Mouse (Mus musculus): ENCODE measurements at regions not wholly inside any gene's neighbourhood (a gene's known extent, or its start where the extent isn't known, plus 50 kb on each side); places are given as distances from the start of the nearest gene placed in this dataset.

DNA sequence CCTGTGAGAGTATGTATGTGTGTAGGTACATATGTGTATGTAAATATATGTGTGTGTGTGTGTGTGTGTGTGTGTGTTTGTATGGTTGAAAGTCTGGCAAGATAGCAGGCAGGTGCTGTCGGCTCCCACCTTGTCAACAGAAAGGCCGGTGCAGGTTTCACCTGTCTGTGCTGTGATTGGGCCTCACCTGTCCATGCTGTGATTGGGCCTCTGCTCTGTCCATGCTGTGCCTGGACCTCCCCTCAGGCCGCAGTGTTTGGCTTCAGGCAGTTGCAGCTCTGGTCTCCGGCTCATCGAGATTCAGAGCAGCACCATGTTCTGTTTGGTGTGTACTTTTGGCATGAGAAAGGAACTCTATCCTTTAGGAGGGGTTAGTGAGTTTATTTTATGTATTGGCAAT is 170.0 kb upstream of the A230072I06Rik start:
- H3K4me3 ChIP-seq: no peak overlapping the region
- no peak for TF ChIP-seq SRF (IDR thresholded peaks at IDR 0.05; ENCODE audit: control insufficient read depth, insufficient read length, low read depth)
- TF ChIP-seq MYOG (IDR thresholded peaks at IDR 0.05; ENCODE audit: control insufficient read depth in 1 of 3, insufficient read depth in 1 of 3, insufficient read length in 2 of 3, low read depth in 2 of 3): no peak
- TF ChIP-seq E2F4 (IDR thresholded peaks at IDR 0.05; ENCODE audit: insufficient read depth): no peak
- no peak for TF ChIP-seq MAX (IDR thresholded peaks at IDR 0.05; ENCODE audit: low read depth)
- TF ChIP-seq MYOD1 (IDR thresholded peaks at IDR 0.05; ENCODE audit: control insufficient read depth in 1 of 3, insufficient read length in 2 of 3, low read depth in 2 of 3): no peak
- no peak for TF ChIP-seq USF1 (IDR thresholded peaks at IDR 0.05; ENCODE audit: low read depth)
- no peak for TF ChIP-seq TCF12 (IDR thresholded peaks at IDR 0.05; ENCODE audit: insufficient read depth, poor library complexity, severe bottlenecking)
- TF ChIP-seq REST (IDR thresholded peaks at IDR 0.05; ENCODE audit: insufficient read depth, insufficient read length): no peak
- TF ChIP-seq CEBPB (IDR thresholded peaks at IDR 0.05; ENCODE audit: insufficient read depth, poor library complexity, severe bottlenecking): no peak
- no peak for TF ChIP-seq TCF3 (IDR thresholded peaks at IDR 0.05; ENCODE audit: insufficient read length, low read depth)
- TF ChIP-seq POLR2A (IDR thresholded peaks at IDR 0.05; ENCODE audit: insufficient read length, low read depth): no peak
- H3ac ChIP-seq (ENCODE audit: control insufficient read depth, insufficient read length): no peak overlapping the region
- no peaks in the 10 kb centered on the region for H3K79me2 ChIP-seq (ENCODE audit: control insufficient read depth, insufficient read depth)
- no peaks in the 10 kb centered on the region for H3K36me3 ChIP-seq (ENCODE audit: control insufficient read depth, insufficient read depth)
- peaks cover 5% of the 10 kb centered on the region for H3K27me3 ChIP-seq (ENCODE audit: control insufficient read depth, insufficient read depth, insufficient read length)
- H3K4me2 ChIP-seq (ENCODE audit: low read depth): no peak overlapping the region

DNA sequence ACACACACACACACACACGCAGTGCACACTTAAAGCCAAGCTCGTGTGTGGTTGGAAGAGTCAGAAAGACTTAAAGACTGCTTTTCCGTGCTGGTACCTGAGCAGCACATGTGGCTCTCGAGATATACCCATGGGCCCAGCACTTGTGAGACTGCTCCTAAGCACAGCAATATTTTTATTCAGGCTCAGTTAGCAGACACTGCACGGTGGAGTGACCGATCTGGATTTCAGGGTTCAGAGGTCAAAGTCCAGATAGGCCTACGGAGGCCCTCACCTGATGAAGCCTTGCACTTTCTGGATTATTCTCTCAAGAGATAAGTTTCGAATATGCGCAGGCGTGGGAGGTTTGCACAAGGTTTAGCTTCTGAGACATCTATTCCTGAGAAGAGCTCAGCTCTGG is 167.0 kb upstream of the A230072I06Rik start:
- TF ChIP-seq E2F4 (IDR thresholded peaks at IDR 0.05; ENCODE audit: insufficient read depth) (no peak), REST (IDR thresholded peaks at IDR 0.05; ENCODE audit: insufficient read depth, insufficient read length) (no peak), MYOD1 (IDR thresholded peaks at IDR 0.05; ENCODE audit: control insufficient read depth in 1 of 3, insufficient read length in 2 of 3, low read depth in 2 of 3) (no peak), TCF3 (IDR thresholded peaks at IDR 0.05; ENCODE audit: insufficient read length, low read depth) (no peak), TCF12 (IDR thresholded peaks at IDR 0.05; ENCODE audit: insufficient read depth, poor library complexity, severe bottlenecking) (no peak), MYOG (IDR thresholded peaks at IDR 0.05; ENCODE audit: control insufficient read depth in 1 of 3, insufficient read depth in 1 of 3, insufficient read length in 2 of 3, low read depth in 2 of 3) (no peak), CEBPB (IDR thresholded peaks at IDR 0.05; ENCODE audit: insufficient read depth, poor library complexity, severe bottlenecking) (no peak), MAX (IDR thresholded peaks at IDR 0.05; ENCODE audit: low read depth) (no peak), USF1 (IDR thresholded peaks at IDR 0.05; ENCODE audit: low read depth) (no peak), SRF (IDR thresholded peaks at IDR 0.05; ENCODE audit: control insufficient read depth, insufficient read length, low read depth) (no peak), POLR2AphosphoS2 (IDR thresholded peaks at IDR 0.05; ENCODE audit: insufficient read length, low read depth) (no peak), POLR2A (IDR thresholded peaks at IDR 0.05; ENCODE audit: insufficient read length, low read depth) (no peak)
- no peaks in the 10 kb centered on the region for H3K36me3 ChIP-seq (ENCODE audit: control insufficient read depth, insufficient read depth)

DNA sequence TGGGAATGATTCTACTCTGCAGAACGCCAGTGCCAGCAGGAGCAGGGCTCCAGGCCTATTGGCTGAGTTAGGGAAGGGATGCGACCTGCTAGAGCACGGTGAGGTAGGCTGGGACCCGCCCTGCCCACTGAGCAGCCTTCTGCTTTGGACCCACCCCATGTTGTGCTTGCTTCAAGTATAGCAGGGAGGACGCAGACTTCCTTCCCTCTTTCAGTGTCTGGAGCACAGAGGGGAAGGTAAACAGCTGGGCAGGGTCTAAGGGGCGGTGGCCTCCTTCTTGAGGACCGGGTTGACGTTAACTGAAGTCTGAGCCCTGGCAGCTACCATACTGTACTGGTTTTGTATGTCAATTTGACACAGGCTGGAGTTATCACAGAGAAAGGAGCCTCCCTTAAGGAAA is 165.6 kb upstream of the A230072I06Rik start:
- TF ChIP-seq TCF3 (IDR thresholded peaks at IDR 0.05; ENCODE audit: insufficient read length, low read depth) (no peak), MYOG (IDR thresholded peaks at IDR 0.05; ENCODE audit: control insufficient read depth in 1 of 3, insufficient read depth in 1 of 3, insufficient read length in 2 of 3, low read depth in 2 of 3) (no peak), E2F4 (IDR thresholded peaks at IDR 0.05; ENCODE audit: insufficient read depth) (no peak), POLR2AphosphoS2 (IDR thresholded peaks at IDR 0.05; ENCODE audit: insufficient read length, low read depth) (no peak), CEBPB (IDR thresholded peaks at IDR 0.05; ENCODE audit: insufficient read depth, poor library complexity, severe bottlenecking) (no peak), USF1 (IDR thresholded peaks at IDR 0.05; ENCODE audit: low read depth) (no peak), MAX (IDR thresholded peaks at IDR 0.05; ENCODE audit: low read depth) (no peak), POLR2A (IDR thresholded peaks at IDR 0.05; ENCODE audit: insufficient read length, low read depth) (no peak), REST (IDR thresholded peaks at IDR 0.05; ENCODE audit: insufficient read depth, insufficient read length) (no peak), TCF12 (IDR thresholded peaks at IDR 0.05; ENCODE audit: insufficient read depth, poor library complexity, severe bottlenecking) (no peak), MYOD1 (IDR thresholded peaks at IDR 0.05; ENCODE audit: control insufficient read depth in 1 of 3, insufficient read length in 2 of 3, low read depth in 2 of 3) (no peak)
- Histone ChIP-seq H3K4me2 (ENCODE audit: low read depth) (no peak overlapping the region), H3K4me3 (no peak overlapping the region), H3K79me2 (ENCODE audit: control insufficient read depth, insufficient read depth) (no peaks in the 10 kb centered on the region), H3ac (ENCODE audit: control insufficient read depth, insufficient read length) (no peak overlapping the region), H3K27me3 (ENCODE audit: control insufficient read depth, insufficient read depth, insufficient read length) (peaks cover 10% of the 10 kb centered on the region), H3K36me3 (ENCODE audit: control insufficient read depth, insufficient read depth) (no peaks in the 10 kb centered on the region)

More for the DNA sequence above, 167.0 kb upstream of the A230072I06Rik start:
- Histone ChIP-seq H3K4me3 (no peak overlapping the region), H3K79me2 (ENCODE audit: control insufficient read depth, insufficient read depth) (no peaks in the 10 kb centered on the region), H3K27me3 (ENCODE audit: control insufficient read depth, insufficient read depth, insufficient read length) (peaks cover 8% of the 10 kb centered on the region), H3K4me2 (ENCODE audit: low read depth) (no peak overlapping the region), H3ac (ENCODE audit: control insufficient read depth, insufficient read length) (no peak overlapping the region)

DNA sequence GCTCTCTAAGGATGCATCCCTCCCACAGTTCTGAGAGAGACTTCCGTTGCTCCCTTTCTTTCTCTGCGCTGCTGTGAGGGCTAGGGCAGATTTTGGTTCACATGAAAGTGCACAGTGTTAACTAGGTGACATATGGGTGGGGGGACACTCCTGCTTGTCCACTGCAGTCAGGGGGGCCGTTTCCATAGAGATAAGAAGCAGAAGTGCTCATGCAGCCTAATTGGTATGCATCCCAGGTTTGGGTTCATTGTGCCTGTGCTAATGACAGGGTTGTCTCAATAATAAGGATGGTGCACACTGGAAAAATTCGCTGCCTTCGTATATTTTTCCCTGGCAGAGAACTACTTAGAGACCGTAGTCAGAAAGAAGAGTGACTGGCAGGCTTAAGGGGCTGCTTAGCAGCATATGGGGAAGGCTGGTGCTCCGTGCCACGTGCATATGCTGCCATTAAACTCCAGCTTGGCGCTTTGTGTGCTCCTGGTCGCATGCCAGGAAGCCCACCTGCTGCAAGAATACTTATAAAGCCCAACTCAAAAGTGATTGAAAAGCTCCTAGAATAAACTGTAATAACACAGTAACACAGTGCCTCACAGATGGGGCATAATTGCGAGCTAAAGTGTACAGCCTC is 152.1 kb upstream of the A230072I06Rik start:
- Histone ChIP-seq H3K79me2 (ENCODE audit: control insufficient read depth, insufficient read depth) (no peaks in the 10 kb centered on the region), H3K4me3 (no peak overlapping the region), H3K4me2 (ENCODE audit: low read depth) (no peak overlapping the region), H3K27me3 (ENCODE audit: control insufficient read depth, insufficient read depth, insufficient read length) (no peaks in the 10 kb centered on the region), H3K36me3 (ENCODE audit: control insufficient read depth, insufficient read depth) (no peaks in the 10 kb centered on the region), H3ac (ENCODE audit: control insufficient read depth, insufficient read length) (no peak overlapping the region)
- TF ChIP-seq MYOG (IDR thresholded peaks at IDR 0.05; ENCODE audit: control insufficient read depth in 1 of 3, insufficient read depth in 1 of 3, insufficient read length in 2 of 3, low read depth in 2 of 3) (no peak), USF1 (IDR thresholded peaks at IDR 0.05; ENCODE audit: low read depth) (no peak), CEBPB (IDR thresholded peaks at IDR 0.05; ENCODE audit: insufficient read depth, poor library complexity, severe bottlenecking) (no peak), POLR2A (IDR thresholded peaks at IDR 0.05; ENCODE audit: insufficient read length, low read depth) (no peak), MYOD1 (IDR thresholded peaks at IDR 0.05; ENCODE audit: control insufficient read depth in 1 of 3, insufficient read length in 2 of 3, low read depth in 2 of 3) (no peak), MAX (IDR thresholded peaks at IDR 0.05; ENCODE audit: low read depth) (no peak), REST (IDR thresholded peaks at IDR 0.05; ENCODE audit: insufficient read depth, insufficient read length) (no peak), E2F4 (IDR thresholded peaks at IDR 0.05; ENCODE audit: insufficient read depth) (no peak), SRF (IDR thresholded peaks at IDR 0.05; ENCODE audit: control insufficient read depth, insufficient read length, low read depth) (no peak), TCF3 (IDR thresholded peaks at IDR 0.05; ENCODE audit: insufficient read length, low read depth) (no peak), TCF12 (IDR thresholded peaks at IDR 0.05; ENCODE audit: insufficient read depth, poor library complexity, severe bottlenecking) (no peak), POLR2AphosphoS2 (IDR thresholded peaks at IDR 0.05; ENCODE audit: insufficient read length, low read depth) (no peak)
